Mouse (Mus musculus): ENCODE measurements around the gene Egfl7.

Egfl7 gene

GRCm38 (mm10) chr2:26593211-26594021, 13.6 kb downstream of the Egfl7 start:
- in situ Hi-C loops (cut with MseI, MboI) = no loop called here

- in situ Hi-C loops (cut with MseI, MboI) = no loop called here
Measured at GRCm38 (mm10) chr2:26594022-26594346, 14.2 kb downstream of the Egfl7 start.

GRCm38 (mm10) chr2:26594461-26594933, 14.7 kb downstream of the Egfl7 start:
- in situ Hi-C loops (cut with MseI, MboI) = no loop called here

- in situ Hi-C loops (cut with MseI, MboI) = no loop called here
Measured at GRCm38 (mm10) chr2:26594934-26595724, 15.3 kb downstream of the Egfl7 start.

GRCm38 (mm10) chr2:26595725-26596435, 16.1 kb downstream of the Egfl7 start:
- in situ Hi-C loops (cut with MseI, MboI) = no loop called here

GRCm38 (mm10) chr2:26596898-26597297, 17.1 kb downstream of the Egfl7 start:
- in situ Hi-C loops (cut with MseI, MboI) = no loop called here

GRCm38 (mm10) chr2:26597810-26598209, 18.0 kb downstream of the Egfl7 start:
- in situ Hi-C loops (cut with MseI, MboI) = no loop called here

GRCm38 (mm10) chr2:26598462-26598861, 18.6 kb downstream of the Egfl7 start:
- in situ Hi-C loops (cut with MseI, MboI) = no loop called here

GRCm38 (mm10) chr2:26599965-26600364, 20.2 kb downstream of the Egfl7 start:
- in situ Hi-C loops (cut with MseI, MboI) = no loop called here

GRCm38 (mm10) chr2:26600664-26601063, 20.9 kb downstream of the Egfl7 start:
- in situ Hi-C loops (cut with MseI, MboI) = no loop called here

GRCm38 (mm10) chr2:26601595-26601994, 21.8 kb downstream of the Egfl7 start:
- in situ Hi-C loops (cut with MseI, MboI) = no loop called here

GRCm38 (mm10) chr2:26602631-26603030, 22.8 kb downstream of the Egfl7 start:
- in situ Hi-C loops (cut with MseI, MboI) = no loop called here

GRCm38 (mm10) chr2:26603159-26603558, 23.3 kb downstream of the Egfl7 start:
- in situ Hi-C loops (cut with MseI, MboI) = no loop called here

GRCm38 (mm10) chr2:26603720-26604671, 24.2 kb downstream of the Egfl7 start, which contains the start of gene Agpat2:
Gene Agpat2, minus strand, starts transcription at chr2:26604417.
- in situ Hi-C loops (cut with MseI, MboI) = no loop called here

GRCm38 (mm10) chr2:26605331-26605730, 25.5 kb downstream of the Egfl7 start:
- in situ Hi-C loops (cut with MseI, MboI) = no loop called here

- in situ Hi-C loops (cut with MseI, MboI) = no loop called here
Measured at GRCm38 (mm10) chr2:26606579-26606978, 26.8 kb downstream of the Egfl7 start.

GRCm38 (mm10) chr2:26607056-26607910, 27.5 kb downstream of the Egfl7 start:
- in situ Hi-C loops (cut with MseI, MboI) = no loop called here

- in situ Hi-C loops (cut with MseI, MboI) = no loop called here
Measured at GRCm38 (mm10) chr2:26608781-26609180, 29.0 kb downstream of the Egfl7 start.

GRCm38 (mm10) chr2:26609261-26609661, 29.4 kb downstream of the Egfl7 start:
- in situ Hi-C loops (cut with MseI, MboI) = no loop called here

GRCm38 (mm10) chr2:26610526-26610925, 30.7 kb downstream of the Egfl7 start:
- in situ Hi-C loops (cut with MseI, MboI) = no loop called here
